Mouse (Mus musculus): ENCODE data around the gene 1700020N15Rik. TPM values are rescaled to one million over a fixed set of nuclear protein-coding genes. Genes with fewer than 3 reads are reported as not detected.
"Not testable (repeated sequence)": the region's sequence is repeated elsewhere in the genome, so short reads cannot be mapped to it uniquely, and the experiment has no call there.

Gene 1700020N15Rik
- not detected in 2 replicates for polyA plus RNA-seq (2012; rRNA removed)

- not testable (repeated sequence) for DNase-seq (ENCODE audit: low read depth)
These were observed at the start of gene 1700020N15Rik for GRCm38 (mm10) chrX:69945000-69945399. Gene 1700020N15Rik, plus strand, starts transcription at chrX:69945300.

GRCm38 (mm10) chrX:69976790-69977579 lies 31.9 kb downstream of the 1700020N15Rik start:
- peak; percentile 40 for DNase-seq (ENCODE audit: low read depth)
- no peak for TF ChIP-seq POLR2A (IDR thresholded peaks at IDR 0.05; ENCODE audit: borderline replicate concordance, extremely low read depth, insufficient read depth, insufficient read length, poor library complexity, severe bottlenecking)
- no peak for TF ChIP-seq CTCF (IDR thresholded peaks at IDR 0.05; ENCODE audit: borderline replicate concordance, extremely low read depth, insufficient read depth, insufficient read length)

Measured in brain, embryonic 14.5 days (tissue).